Mouse (Mus musculus): ENCODE data around the gene Arhgap17. TPM values are rescaled to one million over a fixed set of nuclear protein-coding genes. Genes with fewer than 3 reads are reported as not detected.

The Arhgap17 gene
- total and polyA plus RNA-seq, 2 experiments from 2014 or later: 4.8 to 6.3 TPM

DNA sequence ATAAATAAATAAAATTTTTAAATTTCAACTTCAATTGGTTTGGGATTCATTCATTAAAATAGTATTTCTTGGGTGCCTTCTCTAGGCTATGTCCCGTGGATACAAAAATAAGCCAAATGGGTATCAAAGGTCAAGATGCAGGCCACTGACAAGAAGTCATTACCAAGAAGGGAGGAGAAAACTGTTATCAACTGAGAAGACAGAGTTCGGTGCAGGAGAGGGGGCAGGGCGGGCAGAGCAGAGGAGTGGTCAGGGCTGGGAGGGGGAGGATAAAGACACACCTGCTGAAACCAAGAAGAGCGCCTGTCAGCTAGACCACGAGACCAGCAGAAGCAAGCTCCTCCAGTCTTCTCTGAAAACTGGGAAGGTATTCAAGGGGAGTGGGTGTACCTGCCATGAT, 15.8 kb downstream of the Arhgap17 start:
- no peak overlapping the region for H3K4me2 ChIP-seq (ENCODE audit: low read depth, low read length, poor library complexity, severe bottlenecking)
- no peaks in the 10 kb centered on the region for H3K27me3 ChIP-seq (ENCODE audit: insufficient read depth, low read length)
- no peak for TF ChIP-seq CTCF (IDR thresholded peaks at IDR 0.05)
- WGBS: 84% methylated on average over 5 of the region's 5 CpGs
- H3K4me3 ChIP-seq (ENCODE audit: low read depth, low read length): no peak overlapping the region
- no peak overlapping the region for H3K9ac ChIP-seq (replicated peaks; ENCODE audit: low read length, poor library complexity, severe bottlenecking)
- H3K9me3 ChIP-seq (ENCODE audit: low read length): no peaks in the 10 kb centered on the region
- no peaks in the 10 kb centered on the region for H3K36me3 ChIP-seq (ENCODE audit: insufficient read depth, low read length)
- ATAC-seq (ENCODE audit: low FRiP score) (no peak), DNase-seq (ENCODE audit: low spot score) (no peak)
- H3K27ac ChIP-seq (ENCODE audit: low read depth, low read length): no peak overlapping the region
- no peaks in the 10 kb centered on the region; the same call in 1 of the 2 replicates for H3K4me1 ChIP-seq (ENCODE audit: insufficient read depth, low read length)

DNA sequence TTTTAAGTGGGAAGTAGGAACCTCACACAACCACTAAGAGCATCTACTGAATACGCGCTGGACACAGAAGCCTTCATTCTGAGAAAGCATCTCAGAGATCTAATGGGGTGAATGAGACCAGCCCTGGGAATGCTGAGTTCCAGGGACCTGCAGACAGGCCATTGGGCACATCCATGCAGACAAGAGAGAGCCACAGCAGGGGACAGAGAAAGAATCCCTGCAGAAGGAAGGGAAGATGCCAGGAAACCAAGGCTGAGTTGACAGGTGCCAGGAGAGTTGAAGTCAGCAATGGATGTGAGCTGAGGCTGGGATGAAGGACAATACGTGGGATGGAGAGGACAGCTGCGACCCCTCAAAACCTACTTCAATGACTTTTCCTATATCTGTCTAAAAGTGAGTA, 16.6 kb downstream of the Arhgap17 start:
- Histone ChIP-seq H3K9ac (replicated peaks; ENCODE audit: low read length, poor library complexity, severe bottlenecking) (no peak overlapping the region), H3K4me1 (ENCODE audit: insufficient read depth, low read length) (no peaks in the 10 kb centered on the region; the same call in 1 of the 2 replicates), H3K4me3 (ENCODE audit: low read depth, low read length) (no peak overlapping the region), H3K27me3 (ENCODE audit: insufficient read depth, low read length) (no peaks in the 10 kb centered on the region), H3K4me2 (ENCODE audit: low read depth, low read length, poor library complexity, severe bottlenecking) (no peak overlapping the region), H3K9me3 (ENCODE audit: low read length) (no peaks in the 10 kb centered on the region), H3K27ac (ENCODE audit: low read depth, low read length) (no peak overlapping the region), H3K36me3 (ENCODE audit: insufficient read depth, low read length) (no peaks in the 10 kb centered on the region)
- no peak for DNase-seq (ENCODE audit: low spot score)
- TF ChIP-seq CTCF (IDR thresholded peaks at IDR 0.05): no peak
- ATAC-seq (ENCODE audit: low FRiP score): no peak
- WGBS: 99% methylated on average over 4 of the region's 4 CpGs

DNA sequence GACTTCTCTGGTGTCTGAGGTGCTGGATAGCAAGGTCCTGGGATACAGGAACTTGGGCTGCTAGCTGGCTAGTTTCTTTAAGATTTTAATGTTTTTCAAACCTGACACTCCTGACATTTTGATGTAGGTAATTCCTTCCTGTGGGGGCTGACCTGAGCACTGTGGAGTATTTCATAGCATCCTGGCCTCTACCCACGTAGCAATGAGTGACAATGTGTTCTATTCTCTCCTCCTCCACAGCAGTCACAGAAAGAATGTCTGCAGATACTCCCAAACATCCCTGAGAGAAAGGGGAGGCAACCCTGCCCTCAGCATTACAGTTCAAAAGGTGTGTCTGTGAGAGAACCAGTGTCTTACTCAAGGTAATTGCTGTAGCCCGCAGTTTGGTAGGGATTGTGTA, 19.5 kb downstream of the Arhgap17 start:
- Histone ChIP-seq H3K9ac (replicated peaks; ENCODE audit: low read length, poor library complexity, severe bottlenecking) (no peak overlapping the region), H3K36me3 (ENCODE audit: insufficient read depth, low read length) (no peaks in the 10 kb centered on the region), H3K27ac (ENCODE audit: low read depth, low read length) (no peak overlapping the region), H3K4me3 (ENCODE audit: low read depth, low read length) (no peak overlapping the region), H3K9me3 (ENCODE audit: low read length) (no peaks in the 10 kb centered on the region), H3K27me3 (ENCODE audit: insufficient read depth, low read length) (no peaks in the 10 kb centered on the region), H3K4me1 (ENCODE audit: insufficient read depth, low read length) (no peaks in the 10 kb centered on the region; the same call in 1 of the 2 replicates), H3K4me2 (ENCODE audit: low read depth, low read length, poor library complexity, severe bottlenecking) (no peak overlapping the region)
- no peak for TF ChIP-seq CTCF (IDR thresholded peaks at IDR 0.05)
- no peak for ATAC-seq (ENCODE audit: low FRiP score)
- WGBS: 74% methylated on average over 2 of the region's 2 CpGs
- DNase-seq (ENCODE audit: low spot score): no peak

DNA sequence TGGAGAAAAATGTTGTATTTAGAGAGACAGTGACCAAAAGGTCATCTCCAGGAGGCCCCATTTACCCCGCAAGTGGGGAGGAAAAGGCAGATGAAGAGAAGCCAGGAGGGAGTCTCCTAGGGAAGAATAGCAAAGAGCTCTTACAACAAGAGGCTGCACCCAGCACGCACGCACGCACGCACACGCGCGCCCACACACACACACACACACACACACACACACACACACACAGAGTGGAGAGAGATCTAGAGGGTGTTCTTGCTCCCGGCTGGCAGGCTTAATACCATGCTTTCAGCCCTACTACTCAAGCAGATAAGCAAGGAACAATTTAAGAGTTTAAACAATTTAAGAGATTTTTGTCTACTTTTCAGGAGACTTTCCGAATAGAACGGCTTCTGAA, 19.9 kb downstream of the Arhgap17 start:
- 71% methylated on average over 11 of the region's 11 CpGs for WGBS
- ATAC-seq (ENCODE audit: low FRiP score): no peak
- TF ChIP-seq CTCF (IDR thresholded peaks at IDR 0.05): no peak

DNA sequence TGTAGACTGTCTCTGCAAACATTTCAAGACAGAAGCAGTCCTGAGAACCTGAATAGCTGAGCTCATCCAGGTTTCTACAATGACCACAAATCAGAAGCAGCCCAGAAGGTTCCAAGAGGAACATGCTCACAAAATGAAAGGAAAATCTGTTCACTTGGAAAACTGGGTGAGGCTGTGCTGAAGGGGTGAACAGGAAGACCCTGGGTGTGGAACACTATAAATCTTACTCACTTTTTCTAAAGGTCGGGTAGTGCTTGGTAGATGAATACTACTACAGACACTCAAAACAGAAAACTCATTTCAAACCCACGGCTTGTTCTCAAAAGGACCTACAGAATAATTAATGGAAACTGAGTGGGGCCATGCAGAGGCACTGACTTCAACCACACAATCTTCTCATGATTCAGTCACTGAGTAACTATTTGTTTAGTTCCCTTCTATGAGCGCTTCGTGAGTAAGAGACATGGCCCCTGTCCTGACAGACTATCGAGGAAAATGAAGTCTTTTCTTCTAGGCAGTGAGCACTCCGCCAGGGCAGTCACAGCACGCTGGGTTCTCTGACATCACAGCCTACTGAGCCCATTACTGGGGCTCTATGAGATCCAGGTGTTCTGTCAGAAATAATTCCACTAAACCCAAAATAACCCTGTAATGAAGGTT, 23.0 kb downstream of the Arhgap17 start:
- WGBS: 88% methylated on average over 7 of the region's 7 CpGs
- Histone ChIP-seq H3K4me1 (ENCODE audit: insufficient read depth, low read length) (no peaks in the 10 kb centered on the region; the same call in 1 of the 2 replicates), H3K9me3 (ENCODE audit: low read length) (no peaks in the 10 kb centered on the region), H3K9ac (replicated peaks; ENCODE audit: low read length, poor library complexity, severe bottlenecking) (no peak overlapping the region), H3K27me3 (ENCODE audit: insufficient read depth, low read length) (no peaks in the 10 kb centered on the region), H3K27ac (ENCODE audit: low read depth, low read length) (no peak overlapping the region), H3K4me3 (ENCODE audit: low read depth, low read length) (no peak overlapping the region), H3K4me2 (ENCODE audit: low read depth, low read length, poor library complexity, severe bottlenecking) (no peak overlapping the region), H3K36me3 (ENCODE audit: insufficient read depth, low read length) (no peaks in the 10 kb centered on the region)
- no peak for ATAC-seq (ENCODE audit: low FRiP score)
- no peak for TF ChIP-seq CTCF (IDR thresholded peaks at IDR 0.05)
- DNase-seq (ENCODE audit: low spot score): no peak

More for the DNA sequence above, 19.9 kb downstream of the Arhgap17 start:
- H3K27me3 ChIP-seq (ENCODE audit: insufficient read depth, low read length): no peaks in the 10 kb centered on the region
- no peaks in the 10 kb centered on the region; the same call in 1 of the 2 replicates for H3K4me1 ChIP-seq (ENCODE audit: insufficient read depth, low read length)
- no peak overlapping the region for H3K27ac ChIP-seq (ENCODE audit: low read depth, low read length)
- H3K4me3 ChIP-seq (ENCODE audit: low read depth, low read length): no peak overlapping the region
- no peaks in the 10 kb centered on the region for H3K9me3 ChIP-seq (ENCODE audit: low read length)
- no peak overlapping the region for H3K9ac ChIP-seq (replicated peaks; ENCODE audit: low read length, poor library complexity, severe bottlenecking)
- H3K36me3 ChIP-seq (ENCODE audit: insufficient read depth, low read length): no peaks in the 10 kb centered on the region
- H3K4me2 ChIP-seq (ENCODE audit: low read depth, low read length, poor library complexity, severe bottlenecking): no peak overlapping the region
- DNase-seq (ENCODE audit: low spot score): no peak

DNA sequence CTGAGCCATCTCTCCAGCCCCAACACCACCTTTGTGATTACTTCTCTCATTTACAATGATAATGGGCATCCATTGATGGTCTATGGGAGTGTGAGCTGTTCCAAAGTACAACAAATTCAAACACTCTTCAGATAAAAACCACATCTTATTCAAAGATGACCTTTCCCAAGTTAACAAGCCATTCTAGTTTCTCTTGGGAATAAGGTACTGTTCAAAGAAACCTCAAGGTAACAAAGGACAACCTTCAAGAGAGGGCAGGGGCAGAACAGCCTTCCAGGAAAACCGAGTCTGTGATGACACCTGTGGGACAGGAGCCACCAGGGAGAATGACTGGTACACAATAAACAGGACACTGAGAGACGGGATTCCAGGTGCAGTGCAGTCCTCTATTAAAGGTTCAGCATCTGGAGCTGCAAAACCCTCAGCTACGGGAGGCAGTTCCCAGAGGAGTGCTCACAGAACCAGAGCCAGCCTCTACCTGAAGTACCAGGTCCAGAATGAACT, 24.6 kb downstream of the Arhgap17 start:
- Histone ChIP-seq H3K9me3 (ENCODE audit: low read length) (no peaks in the 10 kb centered on the region), H3K27me3 (ENCODE audit: insufficient read depth, low read length) (no peaks in the 10 kb centered on the region), H3K4me2 (ENCODE audit: low read depth, low read length, poor library complexity, severe bottlenecking) (no peak overlapping the region), H3K36me3 (ENCODE audit: insufficient read depth, low read length) (no peaks in the 10 kb centered on the region), H3K9ac (replicated peaks; ENCODE audit: low read length, poor library complexity, severe bottlenecking) (no peak overlapping the region), H3K27ac (ENCODE audit: low read depth, low read length) (no peak overlapping the region), H3K4me3 (ENCODE audit: low read depth, low read length) (no peak overlapping the region), H3K4me1 (ENCODE audit: insufficient read depth, low read length) (no peaks in the 10 kb centered on the region; the same call in 1 of the 2 replicates)
- no peak for ATAC-seq (ENCODE audit: low FRiP score)
- no peak for TF ChIP-seq CTCF (IDR thresholded peaks at IDR 0.05)
- no peak for DNase-seq (ENCODE audit: low spot score)
- 92% methylated on average over 3 of the region's 3 CpGs for WGBS
